Mouse (Mus musculus) CD4-positive naive resting alpha-beta T cell, adult 76 days (primary cell): ENCODE measurements around the gene Stk33. TPM values are rescaled to one million over a fixed set of nuclear protein-coding genes. Genes with fewer than 3 reads are reported as not detected.

Source experiments
- total RNA-seq: library from RNA; stranded (reverse); gene quantifications from one replicate; pipeline ENCODE4 v1.2.4, GENCODE M21; 2023

Gene Stk33
- total RNA-seq = not detected

GRCm38 (mm10) chr7:109438781-109439591 lies at the start of gene Stk33:
Stk33 (minus strand) TSS chr7:109439081.

Other genes with a start within 250 kb of the Stk33 start
- gene Trim66, start 69.1 kb upstream of the Stk33 start, total RNA-seq = not detected
- gene Rpl27a, start 80.1 kb upstream of the Stk33 start, total RNA-seq = 550 TPM